Mouse (Mus musculus) heart, embryonic 16.5 days (tissue): ENCODE results near the gene Rps16. TPM values are rescaled to one million over a fixed set of nuclear protein-coding genes. Genes with fewer than 3 reads are reported as not detected.
"Not testable (repeated sequence)": the region's sequence is repeated elsewhere in the genome, so short reads cannot be mapped to it uniquely, and the experiment has no call there.

Experiments used
- ATAC-seq: fragments of 200-750 bp; cut with Nextera tagmentation; replicated peaks from 2 replicates; pipeline ENCODE4 v1.8.0; 2017; ENCODE audit warnings: moderate number of reproducible peaks; ENCODE audit not compliant: insufficient read depth, low FRiP score; ENCODE audit errors: extremely low read depth
- H3K27ac ChIP-seq: fragments of 300-500 bp; sonication (generic); 2 replicates; pipeline ENCODE4 v1.5.1; 2014; ENCODE audit warnings: mild to moderate bottlenecking, low read length, control low read depth, moderate library complexity
- H3K27me3 ChIP-seq: fragments of 300-500 bp; sonication (generic); 2 replicates; pipeline ENCODE4 v1.6.1; 2014; ENCODE audit warnings: low read length, mixed read lengths; ENCODE audit not compliant: control insufficient read depth, insufficient read depth
- H3K36me3 ChIP-seq: fragments of 300-500 bp; sonication (generic); 2 replicates; pipeline ENCODE4 v1.6.1; 2014; ENCODE audit not compliant: control insufficient read depth, insufficient read depth
- H3K4me1 ChIP-seq: fragments of 300-500 bp; sonication (generic); 2 replicates; pipeline ENCODE4 v1.6.1; 2014; ENCODE audit warnings: low read length, mixed read lengths; ENCODE audit not compliant: control insufficient read depth, insufficient read depth
- H3K4me2 ChIP-seq: fragments of 300-500 bp; sonication (generic); 2 replicates; pipeline ENCODE4 v1.6.1; 2014; ENCODE audit warnings: low read depth, mild to moderate bottlenecking, control low read depth, low read length
- H3K4me3 ChIP-seq: fragments of 300-500 bp; sonication (generic); 2 replicates; pipeline ENCODE4 v1.5.1; 2014; ENCODE audit warnings: mild to moderate bottlenecking, control low read depth, low read length
- H3K9ac ChIP-seq: fragments of 300-500 bp; sonication (generic); 2 replicates; pipeline ENCODE4 v1.6.1; 2014; ENCODE audit warnings: low read length, control low read depth
- H3K9me3 ChIP-seq: fragments of 300-500 bp; sonication (generic); replicated peaks from 2 replicates; pipeline ENCODE4 v1.6.1; 2016; ENCODE audit warnings: low read length; ENCODE audit not compliant: control insufficient read depth
- WGBS: fragments of 180-500 bp; shearing (Covaris S2); extraction: QIAGEN DNeasy Blood & Tissue Kit; methylation state at CpG from one replicate; pipeline ENCODE4 v1.1.7; 2014; 5-methylcytosine and 5-hydroxymethylcytosine counted together
- polyA plus RNA-seq: library from polyadenylated mRNA; unstranded; fragments of >200 nt; fragmentation: Nextera tagmentation; extraction: Ambion mirVana; gene quantifications from 2 replicates; pipeline ENCODE4 v1.2.1, GENCODE M21; 2015

Gene Rps16
- polyA plus RNA-seq, 1 experiment from 2014 or later = 506 TPM

DNA sequence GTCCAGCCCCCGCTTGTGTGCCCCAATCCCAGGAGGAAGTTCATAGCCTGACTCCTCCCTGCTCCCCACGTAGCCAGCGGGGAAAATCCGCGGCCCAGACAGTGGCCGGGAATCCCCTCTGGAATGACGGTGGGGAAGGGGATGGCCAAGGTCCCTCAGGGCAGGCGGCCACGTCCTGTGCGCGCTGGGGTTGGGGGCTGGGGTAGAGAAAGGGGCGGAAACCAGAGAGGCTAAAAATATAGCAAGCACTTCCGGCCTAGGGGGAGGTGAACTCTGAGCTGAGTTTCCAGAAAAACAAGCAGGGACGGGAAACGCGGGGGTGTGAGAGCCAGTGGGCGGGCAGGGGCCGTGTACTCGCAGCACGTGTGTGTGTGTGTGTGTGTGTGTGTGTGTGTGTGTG lies 31.5 kb downstream of the Rps16 start:
- Histone ChIP-seq H3K9ac (peak overlapping the region; percentile 70), H3K4me3 (peak overlapping the region; percentile 42), H3K27me3 (no peaks in the 10 kb centered on the region), H3K27ac (peak overlapping the region; percentile 97), H3K4me2 (peak overlapping the region; percentile 66), H3K4me1 (peaks cover 59% of the 10 kb centered on the region), H3K9me3 (no peaks in the 10 kb centered on the region), H3K36me3 (0 out of 2 replicates have a peak, but pooled peaks cover 7% of the 10 kb centered on the region)
- ATAC-seq = peak; percentile 71
- 0% methylated on average over 20 of the region's 20 CpGs for WGBS

GRCm38 (mm10) chr7:28382347-28382951 lies 32.0 kb downstream of the Rps16 start:
- no peak for ATAC-seq
- H3K9me3 ChIP-seq = no peaks in the 10 kb centered on the region
- peak overlapping the region; percentile 66 for H3K4me2 ChIP-seq
- H3K27me3 ChIP-seq = no peaks in the 10 kb centered on the region
- peak overlapping the region; percentile 97 for H3K27ac ChIP-seq
- WGBS = 21% methylated on average over 10 of the region's 12 CpGs
- H3K4me3 ChIP-seq = peak overlapping the region; percentile 42
- H3K4me1 ChIP-seq = peaks cover 53% of the 10 kb centered on the region
- peak overlapping the region; percentile 70 for H3K9ac ChIP-seq
- H3K36me3 ChIP-seq = 0 out of 2 replicates have a peak, but pooled peaks cover 9% of the 10 kb centered on the region

DNA sequence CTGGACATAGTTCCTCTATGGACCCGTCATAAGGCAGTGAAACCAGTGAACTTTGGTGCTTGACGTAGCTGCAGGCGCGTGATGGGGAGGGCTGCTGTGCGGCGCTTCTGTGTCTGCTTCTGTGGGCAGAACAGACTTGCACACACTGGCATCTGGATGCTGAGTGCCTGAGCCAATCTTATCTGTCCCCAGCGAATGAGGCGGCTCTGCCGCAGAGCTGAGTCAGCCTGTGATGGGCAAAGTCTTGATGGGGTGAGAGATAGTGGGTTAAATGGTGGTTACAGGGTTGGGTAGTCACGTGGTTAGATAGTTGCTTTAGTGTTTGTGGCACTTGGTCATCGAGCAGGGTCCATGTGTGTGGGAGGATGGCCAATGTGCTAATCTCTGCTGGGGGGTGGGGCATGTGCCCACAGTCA lies 32.5 kb downstream of the Rps16 start:
- peaks cover 48% of the 10 kb centered on the region for H3K4me1 ChIP-seq
- WGBS = 10% methylated on average over 11 of the region's 11 CpGs

GRCm38 (mm10) chr7:28383606-28384005 lies 33.2 kb downstream of the Rps16 start:
- WGBS = 68% methylated on average over 4 of the region's 4 CpGs

More for the DNA sequence above, 32.5 kb downstream of the Rps16 start:
- H3K4me3 ChIP-seq = peak overlapping the region; percentile 42
- peak overlapping the region; percentile 66 for H3K4me2 ChIP-seq
- no peaks in the 10 kb centered on the region for H3K9me3 ChIP-seq
- peak overlapping the region; percentile 97 for H3K27ac ChIP-seq
- no peaks in the 10 kb centered on the region for H3K27me3 ChIP-seq
- ATAC-seq = no peak
- H3K9ac ChIP-seq = peak overlapping the region; percentile 70
- H3K36me3 ChIP-seq = peaks cover 8% of the 10 kb centered on the region; the same call in 1 of the 2 replicates

GRCm38 (mm10) chr7:28384162-28384561 lies 33.7 kb downstream of the Rps16 start:
- ATAC-seq = no peak
- H3K27ac ChIP-seq = peak overlapping the region; percentile 97; the same call in 1 of the 2 replicates

More at GRCm38 (mm10) chr7:28383606-28384005, 33.2 kb downstream of the Rps16 start:
- Histone ChIP-seq H3K36me3 (peaks cover 14% of the 10 kb centered on the region; the same call in 1 of the 2 replicates), H3K4me1 (peaks cover 44% of the 10 kb centered on the region), H3K4me2 (no peak overlapping the region), H3K4me3 (no peak overlapping the region), H3K27me3 (no peaks in the 10 kb centered on the region), H3K9ac (peak overlapping the region; percentile 70), H3K9me3 (no peaks in the 10 kb centered on the region), H3K27ac (peak overlapping the region; percentile 97)
- no peak for ATAC-seq

GRCm38 (mm10) chr7:28385196-28385595 lies 34.7 kb downstream of the Rps16 start:
- ATAC-seq = no peak
- Histone ChIP-seq H3K27ac (peak overlapping the region; percentile 22; the same call in 1 of the 2 replicates), H3K4me2 (no peak overlapping the region), H3K27me3 (no peaks in the 10 kb centered on the region), H3K4me1 (peaks cover 36% of the 10 kb centered on the region), H3K9ac (no peak overlapping the region), H3K4me3 (no peak overlapping the region), H3K9me3 (no peaks in the 10 kb centered on the region), H3K36me3 (peaks cover 26% of the 10 kb centered on the region)
- WGBS = 92% methylated on average over 9 of the region's 9 CpGs

More at GRCm38 (mm10) chr7:28384162-28384561, 33.7 kb downstream of the Rps16 start:
- H3K9me3 ChIP-seq = no peaks in the 10 kb centered on the region
- WGBS = 80% methylated on average over 6 of the region's 6 CpGs
- H3K4me2 ChIP-seq = no peak overlapping the region
- peaks cover 44% of the 10 kb centered on the region for H3K4me1 ChIP-seq
- peaks cover 19% of the 10 kb centered on the region; the same call in 1 of the 2 replicates for H3K36me3 ChIP-seq
- H3K27me3 ChIP-seq = no peaks in the 10 kb centered on the region
- H3K4me3 ChIP-seq = no peak overlapping the region
- H3K9ac ChIP-seq = no peak overlapping the region

DNA sequence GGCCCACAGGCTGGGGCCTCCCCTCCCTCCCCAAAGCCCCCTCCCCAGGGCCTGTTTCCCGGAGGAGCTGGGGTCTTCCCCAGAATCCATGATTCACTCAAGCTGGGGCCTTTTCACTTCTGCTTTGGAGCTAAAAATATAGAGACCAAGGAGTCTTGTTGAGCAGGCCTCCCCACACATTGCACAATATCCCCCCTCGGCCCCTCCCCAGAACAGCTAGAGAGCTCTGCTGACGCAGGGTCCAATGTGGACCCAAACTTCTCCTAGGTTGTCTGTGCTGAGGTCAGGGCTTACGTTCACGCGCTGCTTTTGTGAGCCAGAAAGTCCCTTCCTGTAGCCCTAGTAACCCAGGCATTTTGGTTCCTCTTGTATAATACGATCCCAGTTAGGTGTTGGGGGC lies 35.6 kb downstream of the Rps16 start:
- WGBS = 76% methylated on average over 7 of the region's 7 CpGs
- no peak for ATAC-seq
- H3K27me3 ChIP-seq = no peaks in the 10 kb centered on the region
- H3K9me3 ChIP-seq = no peaks in the 10 kb centered on the region
- H3K27ac ChIP-seq = peak overlapping the region; percentile 58
- no peak overlapping the region for H3K4me2 ChIP-seq
- no peak overlapping the region for H3K4me3 ChIP-seq
- peaks cover 29% of the 10 kb centered on the region for H3K36me3 ChIP-seq
- peaks cover 28% of the 10 kb centered on the region for H3K4me1 ChIP-seq
- H3K9ac ChIP-seq = no peak overlapping the region

- Histone ChIP-seq H3K9ac (no peak overlapping the region), H3K27ac (peak overlapping the region; percentile 58), H3K9me3 (no peaks in the 10 kb centered on the region), H3K36me3 (peaks cover 29% of the 10 kb centered on the region), H3K27me3 (no peaks in the 10 kb centered on the region), H3K4me3 (no peak overlapping the region), H3K4me1 (peaks cover 26% of the 10 kb centered on the region), H3K4me2 (no peak overlapping the region)
- peak; percentile 31 for ATAC-seq
- WGBS = 10% methylated on average over 4 of the region's 4 CpGs
Observed at GRCm38 (mm10) chr7:28386462-28386861, 36.0 kb downstream of the Rps16 start.

DNA sequence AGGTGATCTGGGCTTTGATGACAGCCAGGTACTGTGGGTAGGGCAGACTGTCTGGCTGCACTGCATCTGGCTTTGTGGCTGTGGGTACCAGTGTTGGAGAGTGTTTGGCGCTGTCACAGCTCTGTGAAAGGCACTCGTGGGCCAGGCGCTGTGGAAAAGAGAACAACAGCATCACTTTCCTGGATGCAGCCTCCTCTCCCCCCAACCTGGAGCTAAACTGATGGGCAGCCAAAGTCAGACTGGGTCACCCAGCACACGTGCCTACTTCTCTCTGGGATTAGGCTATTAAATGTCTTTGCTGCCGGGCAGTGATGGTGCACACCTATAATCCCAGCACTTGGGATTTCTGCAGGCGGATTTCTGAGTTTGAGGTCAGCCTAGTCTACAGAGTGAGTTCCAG lies 36.4 kb downstream of the Rps16 start:
- H3K4me3 ChIP-seq, H3K27ac ChIP-seq, H3K9ac ChIP-seq, ATAC-seq, H3K9me3 ChIP-seq, H3K4me2 ChIP-seq, H3K27me3 ChIP-seq: not testable (repeated sequence)
- Histone ChIP-seq H3K4me1 (peaks cover 26% of the 10 kb centered on the region), H3K36me3 (peaks cover 29% of the 10 kb centered on the region)
- WGBS = 74% methylated on average over 6 of the region's 6 CpGs
